Mouse (Mus musculus) kidney, adult 2 months (tissue): ENCODE measurements at regions not wholly inside any gene's neighbourhood (a gene's known extent, or its start where the extent isn't known, plus 50 kb on each side); places are given as distances from the start of the nearest gene placed in this dataset.

Source experiments
- CTCF ChIP-seq: fragments of 200-500 bp; conservative IDR thresholded peaks from 2 replicates; pipeline ENCODE4 v1.5.1; 2011; ENCODE audit warnings: low read depth, mild to moderate bottlenecking, control low read depth, low read length, moderate library complexity, mixed read lengths; ENCODE audit not compliant: insufficient read depth, insufficient read length
- POLR2A ChIP-seq: fragments of 200-500 bp; IDR thresholded peaks from one replicate; pipeline ENCODE4 v1.6.1; 2011; ENCODE audit warnings: low read depth, low read length, control low read depth

DNA sequence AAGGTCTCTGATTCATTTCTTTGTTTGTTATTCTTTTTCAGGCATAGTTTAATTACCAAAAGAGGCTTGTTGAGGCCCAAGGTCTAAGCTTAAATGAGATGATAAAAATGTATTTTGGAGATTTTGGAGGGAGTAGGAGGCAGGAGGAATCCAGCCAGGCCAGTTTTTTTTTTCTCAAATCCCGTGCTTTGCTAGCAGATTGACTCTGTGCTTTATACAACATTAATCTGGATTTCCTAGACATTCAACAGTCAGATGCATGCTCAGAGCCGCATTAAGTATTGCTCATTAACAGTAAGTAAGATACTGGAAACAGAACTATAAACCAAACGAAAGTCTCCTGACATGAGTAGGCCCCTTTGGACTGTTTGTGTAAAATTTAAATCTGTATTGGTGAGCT is 662.9 kb upstream of the Nrsn1 start:
- TF ChIP-seq CTCF (no peak), POLR2A (no peak)
